ENCODE assay signal across 12 mouse cellular contexts in genomic region chr11:57970541-57970940, GRCm38 (mm10). TPM values are rescaled to one million over a fixed set of nuclear protein-coding genes. Genes with fewer than 3 reads are reported as not detected.
DNase-seq lines count a peak whose midpoint lies in the region; ATAC-seq and TF ChIP-seq lines count a peak whose summit lies in the region.
"Had no signal": no experiment of that assay in that cellular context is flagged by ENCODE, and none has a peak within 500 bp of the region (broad histone marks: within the 10 kb centered on the region; RNA-seq: fewer than 3 reads in every experiment).

No protein-coding gene starts in this region.

- no peak overlapping the region for H3K4me3 ChIP-seq in heart, postnatal 0 days (ENCODE audit: low read depth, low read length)
- H3K4me3 ChIP-seq in intestine, embryonic 16.5 days (ENCODE audit: low read length), result no peak overlapping the region
- H3K4me3 ChIP-seq: neural tube, embryonic 15.5 days had no signal

- no peak for TF ChIP-seq CTCF in heart, postnatal 0 days (IDR thresholded peaks at IDR 0.05; ENCODE audit: low read depth)

- H3K36me3 ChIP-seq in heart, postnatal 0 days (replicated peaks; ENCODE audit: control insufficient read depth, insufficient read depth, low read length), result no peaks in the 10 kb centered on the region
- H3K36me3 ChIP-seq in intestine, embryonic 16.5 days (ENCODE audit: control insufficient read depth, insufficient read depth, low read length), result no peaks in the 10 kb centered on the region
- H3K36me3 ChIP-seq: neural tube, embryonic 15.5 days had no signal

- no peak for TF ChIP-seq EP300 in heart, postnatal 0 days (IDR thresholded peaks at IDR 0.05; ENCODE audit: low read depth)

- peak; percentile 16 for DNase-seq in heart, postnatal 0 days (ENCODE audit: low spot score)
- no peak for DNase-seq in heart, adult 8-10 months (ENCODE audit: low spot score)
- DNase-seq in urinary bladder, postnatal 14 days (ENCODE audit: low spot score), result peak; percentile 18
- no peak for DNase-seq in urinary bladder, postnatal 10 days (ENCODE audit: low spot score)
- peak; percentile 48 for DNase-seq in yolk sac, embryonic 10.5 days (ENCODE audit: low spot score)
- no peak for DNase-seq in ovary, adult 18-20 months (ENCODE audit: low spot score)
- no peak for DNase-seq in T-cell, adult 2 months (ENCODE audit: low spot score)
- DNase-seq: cerebellum, adult 9-10 months; right cerebral cortex, postnatal 14 days had no signal

- no peak overlapping the region for H3K27ac ChIP-seq in heart, postnatal 0 days (ENCODE audit: low read depth)
- peak overlapping the region; percentile 41; the same call in 1 of the 2 replicates for H3K27ac ChIP-seq in intestine, embryonic 16.5 days (ENCODE audit: low read length)
- H3K27ac ChIP-seq: neural tube, embryonic 15.5 days had no signal

- H3K9ac ChIP-seq in heart, postnatal 0 days (replicated peaks; ENCODE audit: low read depth, low read length), result no peak overlapping the region
- H3K9ac ChIP-seq in intestine, embryonic 16.5 days (ENCODE audit: low read depth, low read length), result no peak overlapping the region
- H3K9ac ChIP-seq: neural tube, embryonic 15.5 days had no signal

- H3K4me1 ChIP-seq in heart, postnatal 0 days (ENCODE audit: control insufficient read depth, insufficient read depth), result no peaks in the 10 kb centered on the region
- 0 out of 2 replicates have a peak, but pooled peaks cover 10% of the 10 kb centered on the region for H3K4me1 ChIP-seq in intestine, embryonic 16.5 days (ENCODE audit: control insufficient read depth, insufficient read depth, low read length)
- H3K4me1 ChIP-seq: neural tube, embryonic 15.5 days had no signal

- no peak for ATAC-seq in heart, postnatal 0 days (ENCODE audit: insufficient read depth, low read depth)
- ATAC-seq in intestine, embryonic 16.5 days, result no peak
- ATAC-seq: CD4-positive, CD25-positive, alpha-beta regulatory T cell, adult 4 months had no signal

- no peaks in the 10 kb centered on the region for H3K27me3 ChIP-seq in heart, postnatal 0 days (ENCODE audit: control insufficient read depth, insufficient read depth, low read length)
- H3K27me3 ChIP-seq in intestine, embryonic 16.5 days (replicated peaks; ENCODE audit: control insufficient read depth, insufficient read depth, low read length), result no peaks in the 10 kb centered on the region
- H3K27me3 ChIP-seq: neural tube, embryonic 15.5 days had no signal

- no peaks in the 10 kb centered on the region for H3K9me3 ChIP-seq in heart, postnatal 0 days (replicated peaks; ENCODE audit: control insufficient read depth, low read length)
- peaks cover 5% of the 10 kb centered on the region; the same call in 1 of the 2 replicates for H3K9me3 ChIP-seq in intestine, embryonic 16.5 days (ENCODE audit: control insufficient read depth, low read length)
- H3K9me3 ChIP-seq: neural tube, embryonic 15.5 days had no signal

- no peak overlapping the region for H3K4me2 ChIP-seq in heart, postnatal 0 days (ENCODE audit: low read depth, low read length)
- H3K4me2 ChIP-seq in intestine, embryonic 16.5 days (ENCODE audit: low read depth, low read length), result no peak overlapping the region
- H3K4me2 ChIP-seq: neural tube, embryonic 15.5 days had no signal

- 44% methylated on average over 5 of the region's 5 CpGs for WGBS in heart, postnatal 0 days
- 23% methylated on average over 5 of the region's 5 CpGs for WGBS in intestine, embryonic 16.5 days

RNA-seq across cellular contexts. Expression of gene Larp1, which starts 38.3 kb away (rescaled TPM):
- 18.2 and 21.8 TPM in 2 replicates for total RNA-seq in heart, postnatal 0 days (2014; rRNA removed; ENCODE audit: low replicate concordance)
- polyA plus RNA-seq in heart, postnatal 0 days (2015; fragmentation: Nextera tagmentation; extraction: Ambion mirVana), result 6.7 and 8.3 TPM in 2 replicates
- total RNA-seq in heart, adult 8-10 months (2022), result 10 to 100 TPM; 61.6 to 70.0 (median 65.1) TPM
- 16.5 and 16.7 TPM in 2 replicates for polyA plus RNA-seq in intestine, embryonic 16.5 days (2015; fragmentation: Nextera tagmentation; extraction: Ambion mirVana)

Comparison
In these comparisons a context has a peak if more than half of its experiments do, and no peak if none do; other contexts are left out.
1. DNase-seq: peak in heart, postnatal 0 days (single experiment), urinary bladder, postnatal 14 days (single experiment) and yolk sac, embryonic 10.5 days (single experiment); none in heart, adult 8-10 months (single experiment), urinary bladder, postnatal 10 days (single experiment), ovary, adult 18-20 months (single experiment) and T-cell, adult 2 months (single experiment).